Mouse (Mus musculus) E14TG2a.4 (cell line): ENCODE measurements at regions not wholly inside any gene's neighbourhood (a gene's known extent, or its start where the extent isn't known, plus 50 kb on each side); places are given as distances from the start of the nearest gene placed in this dataset.

Experiments
- CTCF ChIP-seq: conservative IDR thresholded peaks from 2 replicates; pipeline ENCODE4 v1.5.1; 2014; ENCODE audit warnings: low read length
- NANOG ChIP-seq: IDR thresholded peaks from 2 replicates; pipeline ENCODE4 v1.6.1; 2014; ENCODE audit warnings: borderline replicate concordance, low read length, mixed read lengths
- POU5F1 ChIP-seq: IDR thresholded peaks from 2 replicates; pipeline ENCODE4 v1.6.1; 2014; ENCODE audit warnings: low read length, borderline replicate concordance

DNA sequence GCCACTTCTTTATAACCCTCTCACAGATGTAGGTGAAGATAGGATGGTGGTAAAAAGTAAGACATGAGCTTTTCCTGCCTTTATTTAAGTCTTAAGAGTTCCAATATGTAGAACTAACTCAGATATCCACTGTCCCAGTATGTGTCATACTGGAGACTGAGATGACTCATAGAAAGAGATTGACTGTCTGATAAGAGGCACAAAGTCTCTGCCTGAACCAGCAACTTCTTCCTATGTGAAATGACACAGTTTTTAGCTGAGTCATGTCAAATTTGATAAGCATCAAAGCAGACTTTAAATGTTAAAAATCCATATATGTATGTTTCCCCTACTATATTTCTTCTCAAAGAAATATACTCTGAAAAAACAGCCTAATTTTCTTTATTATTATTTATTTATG is 216.6 kb downstream of the Col12a1 start:
- no peak for TF ChIP-seq CTCF
- no peak for TF ChIP-seq POU5F1
- no peak for TF ChIP-seq NANOG
